Mouse (Mus musculus) heart, postnatal 0 days (tissue): Measurements from ENCODE around the gene Mdp1. TPM values are rescaled to one million over a fixed set of nuclear protein-coding genes. Genes with fewer than 3 reads are reported as not detected.

ENCODE experiments used
- ATAC-seq: fragments of 200-750 bp; cut with Nextera tagmentation; 2 replicates; pipeline ENCODE4 v1.8.0; 2017; ENCODE audit warnings: low read depth, moderate number of reproducible peaks, moderate library complexity; ENCODE audit not compliant: insufficient read depth
- DNase-seq: peaks from one replicate; pipeline ENCODE4 v3.0.0-alpha.2; 2016; ENCODE audit warnings: low spot score
- H3K27ac ChIP-seq: fragments of 300-500 bp; sonication (generic); 2 replicates; pipeline ENCODE4 v1.5.1; 2014; ENCODE audit warnings: low read depth, mild to moderate bottlenecking
- H3K27me3 ChIP-seq: fragments of 300-500 bp; sonication (generic); 2 replicates; pipeline ENCODE4 v1.6.1; 2014; ENCODE audit warnings: low read length, mixed read lengths; ENCODE audit not compliant: control insufficient read depth, insufficient read depth
- H3K36me3 ChIP-seq: fragments of 300-500 bp; sonication (generic); replicated peaks from 2 replicates; pipeline ENCODE4 v1.6.1; 2014; ENCODE audit warnings: low read length, mixed read lengths; ENCODE audit not compliant: control insufficient read depth, insufficient read depth
- H3K4me1 ChIP-seq: fragments of 300-500 bp; sonication (generic); 2 replicates; pipeline ENCODE4 v1.6.1; 2014; ENCODE audit warnings: antibody characterized with exemption; ENCODE audit not compliant: control insufficient read depth, insufficient read depth
- H3K4me2 ChIP-seq: fragments of 300-500 bp; sonication (generic); 2 replicates; pipeline ENCODE4 v1.6.1; 2014; ENCODE audit warnings: low read depth, mild to moderate bottlenecking, low read length, moderate library complexity
- H3K4me3 ChIP-seq: fragments of 300-500 bp; sonication (generic); 2 replicates; pipeline ENCODE4 v1.5.1; 2014; ENCODE audit warnings: low read depth, low read length
- H3K9ac ChIP-seq: fragments of 300-500 bp; sonication (generic); replicated peaks from 2 replicates; pipeline ENCODE4 v1.6.1; 2014; ENCODE audit warnings: low read depth, low read length, mixed read lengths
- H3K9me3 ChIP-seq: fragments of 300-500 bp; sonication (generic); replicated peaks from 2 replicates; pipeline ENCODE4 v1.6.1; 2016; ENCODE audit warnings: low read length; ENCODE audit not compliant: control insufficient read depth
- CTCF ChIP-seq: IDR thresholded peaks from 2 replicates; pipeline ENCODE4 v1.5.1; 2016; ENCODE audit warnings: antibody characterized with exemption, control low read depth, low read depth
- EP300 ChIP-seq: IDR thresholded peaks from 2 replicates; pipeline ENCODE4 v1.6.1; 2016; ENCODE audit warnings: antibody characterized with exemption, low read depth
- whole genome bisulfite sequencing: fragments of 180-500 bp; shearing (Covaris S2); extraction: QIAGEN DNeasy Blood & Tissue Kit; methylation state at CpG from one replicate; pipeline ENCODE4 v1.1.7; 2014; 5-methylcytosine and 5-hydroxymethylcytosine counted together
- polyA plus RNA-seq: library from polyadenylated mRNA; unstranded; fragments of >200 nt; fragmentation: Nextera tagmentation; extraction: Ambion mirVana; gene quantifications from 2 replicates; pipeline ENCODE4 v1.2.1, GENCODE M21; 2015
- total RNA-seq: library from RNA; depleted of rRNA; stranded (reverse); fragments of >200 nt; gene quantifications from 2 replicates; pipeline ENCODE4 v1.2.3, GENCODE M21; 2014; ENCODE audit warnings: low replicate concordance

Mdp1 gene
- total and polyA plus RNA-seq, 2 experiments from 2014 or later: 66.0 to 98.6 TPM

DNA sequence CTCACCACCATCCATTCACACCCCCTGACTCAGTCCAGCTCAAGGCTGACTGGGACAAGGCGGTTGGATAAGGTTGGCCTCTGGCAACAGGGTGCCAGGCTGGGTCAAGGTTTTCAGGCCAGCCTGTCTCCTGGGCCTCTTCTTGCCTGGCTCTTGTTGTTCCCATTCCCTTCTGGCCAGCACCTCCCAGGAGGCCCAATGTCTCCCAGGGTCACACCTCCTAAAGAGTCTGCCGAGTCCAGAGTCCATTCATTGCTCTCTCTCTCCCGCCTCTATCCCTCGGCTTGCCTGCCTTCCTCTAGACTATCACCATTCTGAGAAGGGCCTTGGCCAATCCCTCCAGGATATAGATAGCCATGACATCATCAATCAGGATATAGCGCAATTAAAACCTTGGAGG is 2.3 kb downstream of the Mdp1 start:
- no peak for ATAC-seq
- 53% methylated on average over 5 of the region's 5 CpGs for WGBS

DNA sequence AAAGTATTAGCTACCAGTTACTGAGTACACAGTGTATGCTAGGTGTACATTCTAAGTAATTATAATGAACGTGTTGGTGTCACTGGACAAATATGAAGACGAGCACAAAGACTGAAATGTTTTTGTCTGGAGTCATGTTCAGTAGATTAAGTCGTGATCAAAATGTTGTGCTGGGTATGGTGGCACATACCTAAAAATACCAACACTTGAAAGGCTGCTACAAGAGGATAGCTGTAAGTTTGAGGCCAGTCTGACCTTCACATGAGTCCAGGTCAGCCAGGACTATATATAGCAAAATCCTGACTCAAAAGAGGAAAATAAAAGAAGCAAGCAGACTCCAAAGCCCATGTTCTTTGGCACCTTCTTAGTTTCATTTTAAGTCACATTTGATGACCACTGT is 3.4 kb downstream of the Mdp1 start:
- peaks cover 24% of the 10 kb centered on the region for H3K4me1 ChIP-seq
- H3K27me3 ChIP-seq: no peaks in the 10 kb centered on the region
- no peak overlapping the region for H3K4me3 ChIP-seq
- H3K4me2 ChIP-seq: peak overlapping the region; percentile 16; the same call in 1 of the 2 replicates
- peak overlapping the region; percentile 94 for H3K27ac ChIP-seq
- DNase-seq (peak; percentile 78), ATAC-seq (peak; percentile 78)
- TF ChIP-seq CTCF (no peak), EP300 (no peak)
- 38% methylated on average over 3 of the region's 3 CpGs for WGBS
- no peaks in the 10 kb centered on the region for H3K9me3 ChIP-seq
- H3K36me3 ChIP-seq: peaks cover 15% of the 10 kb centered on the region
- H3K9ac ChIP-seq: no peak overlapping the region

More for the DNA sequence above, 2.3 kb downstream of the Mdp1 start:
- Histone ChIP-seq H3K4me2 (no peak overlapping the region), H3K27me3 (no peaks in the 10 kb centered on the region), H3K27ac (peak overlapping the region; percentile 94), H3K9me3 (no peaks in the 10 kb centered on the region), H3K4me3 (no peak overlapping the region), H3K4me1 (peaks cover 24% of the 10 kb centered on the region), H3K9ac (no peak overlapping the region), H3K36me3 (peaks cover 20% of the 10 kb centered on the region)
- DNase-seq: no peak
- TF ChIP-seq CTCF: no peak
- no peak for TF ChIP-seq EP300

DNA sequence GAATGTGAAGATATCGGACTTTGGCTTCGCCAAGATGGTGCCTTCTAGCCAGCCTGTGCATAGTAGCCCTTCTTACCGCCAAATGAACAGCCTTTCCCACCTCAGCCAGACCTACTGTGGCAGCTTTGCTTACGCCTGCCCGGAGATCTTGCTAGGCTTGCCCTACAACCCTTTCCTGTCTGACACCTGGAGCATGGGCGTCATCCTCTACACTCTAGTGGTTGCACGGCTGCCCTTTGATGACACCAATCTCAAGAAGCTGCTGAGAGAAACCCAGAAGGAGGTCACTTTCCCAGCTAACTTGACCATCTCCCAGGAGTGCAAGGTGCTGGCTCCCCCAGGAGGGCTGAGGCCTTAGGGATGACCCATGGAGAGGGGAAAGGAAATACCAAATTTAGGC is 8.8 kb downstream of the Mdp1 start:
- Histone ChIP-seq H3K4me1 (no peaks in the 10 kb centered on the region), H3K4me3 (no peak overlapping the region), H3K36me3 (peaks cover 3% of the 10 kb centered on the region; the same call in 1 of the 2 replicates), H3K4me2 (no peak overlapping the region), H3K9ac (no peak overlapping the region), H3K27me3 (no peaks in the 10 kb centered on the region), H3K9me3 (no peaks in the 10 kb centered on the region), H3K27ac (no peak overlapping the region)
- DNase-seq (no peak), ATAC-seq (no peak)
- 74% methylated on average over 7 of the region's 7 CpGs for WGBS
- TF ChIP-seq EP300 (no peak), CTCF (no peak)

DNA sequence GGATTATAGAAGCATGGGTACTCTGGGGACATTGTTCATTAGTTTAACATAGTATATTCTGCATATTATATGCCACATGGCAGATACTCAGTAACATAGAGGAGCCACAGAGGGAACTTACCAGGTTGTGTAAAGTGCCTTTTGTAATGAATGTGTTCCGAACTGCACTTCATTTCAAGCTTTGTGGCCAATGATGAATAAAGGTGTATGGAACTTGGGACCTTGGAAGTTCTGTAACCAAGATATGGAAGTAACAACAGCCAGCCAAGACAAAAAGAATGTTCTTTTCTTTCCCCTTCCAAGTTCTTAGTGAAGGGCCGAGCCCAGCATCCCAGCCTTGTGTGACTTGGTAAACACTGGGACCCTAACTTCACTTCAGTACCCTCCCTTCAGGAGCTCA is 10.4 kb downstream of the Mdp1 start, which contains the start of gene Tssk4:
Gene Tssk4 (plus strand): TSS at position 301 of the 400 bp plus-strand sequence.
- Histone ChIP-seq H3K4me3 (no peak within 1 kb of the TSS), H3K27me3 (no peaks in the 10 kb centered on the region), H3K4me1 (no peaks in the 10 kb centered on the region), H3K9ac (no peak within 1 kb of the TSS), H3K9me3 (no peaks in the 10 kb centered on the region), H3K4me2 (no peak within 1 kb of the TSS), H3K36me3 (peaks cover 10% of the 10 kb centered on the region; the same call in 1 of the 2 replicates), H3K27ac (no peak within 1 kb of the TSS)
- DNase-seq: no peak
- WGBS: 87% methylated on average over 2 of the region's 2 CpGs
- ATAC-seq: no peak
- TF ChIP-seq CTCF (no peak), EP300 (no peak)

DNA sequence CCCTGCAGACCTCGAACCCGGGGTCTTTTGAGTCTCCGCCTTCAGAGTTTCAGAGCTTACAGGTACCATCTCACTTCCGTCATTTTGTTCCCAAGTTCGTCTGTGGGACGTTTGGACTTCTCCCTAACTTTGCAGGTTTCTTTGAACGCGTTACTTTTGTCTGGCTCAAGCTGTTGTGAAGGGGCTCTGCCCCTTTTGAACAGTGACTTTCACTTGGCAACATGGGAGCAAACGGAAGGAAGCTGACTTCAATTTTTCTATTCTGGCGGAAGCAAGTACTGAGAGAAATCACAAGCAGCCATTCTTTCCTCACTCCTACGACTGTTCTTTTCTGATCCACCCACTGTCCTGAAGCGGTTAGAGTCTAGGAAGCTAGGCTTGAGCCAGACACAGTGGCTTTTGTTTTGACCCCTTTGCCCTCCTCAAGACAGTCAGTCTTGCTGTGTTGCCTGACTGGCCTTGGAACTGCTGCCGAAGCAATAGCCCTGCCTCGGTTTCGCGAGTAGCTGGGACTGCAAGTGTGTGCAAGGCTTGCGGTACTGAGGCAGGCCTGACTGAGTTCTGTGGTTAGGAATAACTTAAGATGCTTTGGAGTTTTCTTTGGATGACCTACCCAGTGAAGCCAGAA is 15.9 kb downstream of the Mdp1 start:
- Histone ChIP-seq H3K9me3 (no peaks in the 10 kb centered on the region), H3K27ac (peak overlapping the region; percentile 98), H3K9ac (peak overlapping the region; percentile 86), H3K27me3 (no peaks in the 10 kb centered on the region), H3K4me1 (peaks cover 17% of the 10 kb centered on the region), H3K4me2 (peak overlapping the region; percentile 96), H3K4me3 (peak overlapping the region; percentile 98), H3K36me3 (peaks cover 32% of the 10 kb centered on the region)
- WGBS: 15% methylated on average over 17 of the region's 17 CpGs
- ATAC-seq (no peak), DNase-seq (peak; percentile 26)
- TF ChIP-seq CTCF: no peak
- TF ChIP-seq EP300: no peak
